Mouse (Mus musculus) spleen, adult 2 months (tissue): ENCODE data around the gene Rp9.
"Not testable (repeated sequence)": the region's sequence is repeated elsewhere in the genome, so short reads cannot be mapped to it uniquely, and the experiment has no call there.

ENCODE experiments used
- CTCF ChIP-seq: fragments of 200-500 bp; IDR thresholded peaks from 2 replicates; pipeline ENCODE4 v1.5.1; 2011; ENCODE audit warnings: mild to moderate bottlenecking, inconsistent platforms; ENCODE audit not compliant: insufficient read depth, insufficient read length, insufficient replicate concordance; ENCODE audit errors: extremely low read depth
- POLR2A ChIP-seq: fragments of 200-500 bp; IDR thresholded peaks from 2 replicates; pipeline ENCODE4 v1.6.1; 2011; ENCODE audit warnings: low read depth, low read length, inconsistent platforms

- TF ChIP-seq CTCF, POLR2A: not testable (repeated sequence)
Observed at GRCm38 (mm10) chr9:22403501-22403900, 66.0 kb downstream of the Rp9 start.
